Mouse (Mus musculus) bone marrow, adult 2 months (tissue): Measurements from ENCODE around the gene Rtraf.

Experiments
- CTCF ChIP-seq: fragments of 200-500 bp; IDR thresholded peaks from 2 replicates; pipeline ENCODE4 v1.5.1; 2011; ENCODE audit warnings: low read length, control low read depth; ENCODE audit not compliant: control insufficient read depth, insufficient read depth
- POLR2A ChIP-seq: fragments of 200-500 bp; IDR thresholded peaks from 2 replicates; pipeline ENCODE4 v1.6.1; 2011; ENCODE audit warnings: low read depth, mild to moderate bottlenecking, control low read depth, low read length, borderline replicate concordance; ENCODE audit not compliant: control insufficient read depth

DNA sequence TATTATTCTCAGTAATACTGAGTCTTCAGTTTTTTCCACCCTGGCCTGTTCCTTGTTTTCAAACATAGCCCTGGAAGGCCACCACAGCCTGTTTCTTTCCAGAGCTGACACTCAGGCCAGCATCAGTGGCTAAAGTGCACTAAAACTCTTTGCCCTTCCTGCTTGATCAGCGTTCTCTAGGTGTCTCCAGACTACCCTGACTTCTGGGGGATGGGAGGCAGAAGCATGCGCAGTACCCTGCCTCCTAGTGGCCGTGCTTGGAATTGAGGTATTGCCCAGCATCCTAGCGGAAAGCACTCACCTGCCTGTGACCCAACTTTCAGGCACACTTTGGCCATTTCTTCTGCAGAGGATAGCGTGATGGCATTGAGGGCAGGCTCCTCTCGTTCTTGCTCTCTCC is 46.7 kb downstream of the Rtraf start:
- TF ChIP-seq CTCF: peak; percentile 68; the same call in 1 of the 2 replicates
- TF ChIP-seq POLR2A: no peak
